Mouse (Mus musculus): ENCODE data around the gene Igf1. TPM values are rescaled to one million over a fixed set of nuclear protein-coding genes. Genes with fewer than 3 reads are reported as not detected.
A peak's percentile ranks its signal among the peaks of the same experiment; 100 is the strongest.

Gene Igf1
- polyA plus RNA-seq (2012; fragmentation: generic; extraction: Trizol), result 0.48 TPM

- H3K79me2 ChIP-seq (ENCODE audit: control insufficient read depth, insufficient read depth), result no peaks in the 10 kb centered on the region
- TF ChIP-seq E2F4 (IDR thresholded peaks at IDR 0.05; ENCODE audit: insufficient read depth) (no peak), MAX (IDR thresholded peaks at IDR 0.05; ENCODE audit: low read depth) (no peak), POLR2A (IDR thresholded peaks at IDR 0.05; ENCODE audit: insufficient read length, low read depth) (no peak), REST (IDR thresholded peaks at IDR 0.05; ENCODE audit: insufficient read depth, insufficient read length) (no peak), MYOG (IDR thresholded peaks at IDR 0.05; ENCODE audit: control insufficient read depth in 1 of 3, insufficient read depth in 1 of 3, insufficient read length in 2 of 3, low read depth in 2 of 3) (no peak), CEBPB (IDR thresholded peaks at IDR 0.05; ENCODE audit: insufficient read depth, poor library complexity, severe bottlenecking) (no peak), POLR2AphosphoS2 (IDR thresholded peaks at IDR 0.05; ENCODE audit: insufficient read length, low read depth) (no peak), TCF3 (IDR thresholded peaks at IDR 0.05; ENCODE audit: insufficient read length, low read depth) (no peak), TCF12 (IDR thresholded peaks at IDR 0.05; ENCODE audit: insufficient read depth, poor library complexity, severe bottlenecking) (no peak), SRF (IDR thresholded peaks at IDR 0.05; ENCODE audit: control insufficient read depth, insufficient read length, low read depth) (no peak), USF1 (IDR thresholded peaks at IDR 0.05; ENCODE audit: low read depth) (no peak), MYOD1 (IDR thresholded peaks at IDR 0.05; ENCODE audit: control insufficient read depth in 1 of 3, insufficient read length in 2 of 3, low read depth in 2 of 3) (no peak)
- H3K36me3 ChIP-seq (ENCODE audit: control insufficient read depth, insufficient read depth), result no peaks in the 10 kb centered on the region
- H3K4me2 ChIP-seq (ENCODE audit: low read depth), result peak within 1 kb of the TSS; percentile 92
- H3K27me3 ChIP-seq (ENCODE audit: control insufficient read depth, insufficient read depth, insufficient read length), result no peaks in the 10 kb centered on the region
- no peak within 1 kb of the TSS for H3K4me3 ChIP-seq
- H3ac ChIP-seq (ENCODE audit: control insufficient read depth, insufficient read length), result no peak within 1 kb of the TSS
Observed at GRCm38 (mm10) chr10:87858013-87858806, at the start of gene Igf1. Igf1 (plus strand) TSS chr10:87858265.

- Histone ChIP-seq H3K4me3 (no peak overlapping the region), H3K27me3 (ENCODE audit: control insufficient read depth, insufficient read depth, insufficient read length) (no peaks in the 10 kb centered on the region), H3K4me2 (ENCODE audit: low read depth) (no peak overlapping the region), H3ac (ENCODE audit: control insufficient read depth, insufficient read length) (no peak overlapping the region), H3K36me3 (ENCODE audit: control insufficient read depth, insufficient read depth) (no peaks in the 10 kb centered on the region), H3K79me2 (ENCODE audit: control insufficient read depth, insufficient read depth) (no peaks in the 10 kb centered on the region)
- TF ChIP-seq TCF3 (IDR thresholded peaks at IDR 0.05; ENCODE audit: insufficient read length, low read depth) (no peak), MYOG (IDR thresholded peaks at IDR 0.05; ENCODE audit: control insufficient read depth in 1 of 3, insufficient read depth in 1 of 3, insufficient read length in 2 of 3, low read depth in 2 of 3) (no peak), MYOD1 (IDR thresholded peaks at IDR 0.05; ENCODE audit: control insufficient read depth in 1 of 3, insufficient read length in 2 of 3, low read depth in 2 of 3) (no peak), MAX (IDR thresholded peaks at IDR 0.05; ENCODE audit: low read depth) (no peak)
Observed at GRCm38 (mm10) chr10:87812157-87813072, 45.6 kb upstream of the Igf1 start.

GRCm38 (mm10) chr10:87813073-87813590 is 44.9 kb upstream of the Igf1 start:
- Histone ChIP-seq H3K79me2 (ENCODE audit: control insufficient read depth, insufficient read depth) (no peaks in the 10 kb centered on the region), H3K4me3 (no peak overlapping the region), H3K4me2 (ENCODE audit: low read depth) (no peak overlapping the region), H3ac (ENCODE audit: control insufficient read depth, insufficient read length) (no peak overlapping the region), H3K36me3 (ENCODE audit: control insufficient read depth, insufficient read depth) (no peaks in the 10 kb centered on the region), H3K27me3 (ENCODE audit: control insufficient read depth, insufficient read depth, insufficient read length) (no peaks in the 10 kb centered on the region)
- TF ChIP-seq TCF3 (IDR thresholded peaks at IDR 0.05; ENCODE audit: insufficient read length, low read depth) (no peak), SRF (IDR thresholded peaks at IDR 0.05; ENCODE audit: control insufficient read depth, insufficient read length, low read depth) (no peak), MYOD1 (IDR thresholded peaks at IDR 0.05; ENCODE audit: control insufficient read depth in 1 of 3, insufficient read length in 2 of 3, low read depth in 2 of 3) (no peak), CEBPB (IDR thresholded peaks at IDR 0.05; ENCODE audit: insufficient read depth, poor library complexity, severe bottlenecking) (no peak), POLR2A (IDR thresholded peaks at IDR 0.05; ENCODE audit: insufficient read length, low read depth) (no peak), E2F4 (IDR thresholded peaks at IDR 0.05; ENCODE audit: insufficient read depth) (no peak), REST (IDR thresholded peaks at IDR 0.05; ENCODE audit: insufficient read depth, insufficient read length) (no peak), MAX (IDR thresholded peaks at IDR 0.05; ENCODE audit: low read depth) (no peak), MYOG (IDR thresholded peaks at IDR 0.05; ENCODE audit: control insufficient read depth in 1 of 3, insufficient read depth in 1 of 3, insufficient read length in 2 of 3, low read depth in 2 of 3) (no peak), POLR2AphosphoS2 (IDR thresholded peaks at IDR 0.05; ENCODE audit: insufficient read length, low read depth) (no peak), USF1 (IDR thresholded peaks at IDR 0.05; ENCODE audit: low read depth) (no peak), TCF12 (IDR thresholded peaks at IDR 0.05; ENCODE audit: insufficient read depth, poor library complexity, severe bottlenecking) (no peak)

GRCm38 (mm10) chr10:87816861-87817260 is 41.2 kb upstream of the Igf1 start:
- no peak for TF ChIP-seq CEBPB (IDR thresholded peaks at IDR 0.05; ENCODE audit: insufficient read depth, poor library complexity, severe bottlenecking)
- no peak for TF ChIP-seq MYOG (IDR thresholded peaks at IDR 0.05; ENCODE audit: control insufficient read depth in 1 of 3, insufficient read depth in 1 of 3, insufficient read length in 2 of 3, low read depth in 2 of 3)
- TF ChIP-seq POLR2AphosphoS2 (IDR thresholded peaks at IDR 0.05; ENCODE audit: insufficient read length, low read depth), result no peak
- TF ChIP-seq POLR2A (IDR thresholded peaks at IDR 0.05; ENCODE audit: insufficient read length, low read depth), result no peak
- Histone ChIP-seq H3K4me2 (ENCODE audit: low read depth) (peak overlapping the region; percentile 7), H3K27me3 (ENCODE audit: control insufficient read depth, insufficient read depth, insufficient read length) (no peaks in the 10 kb centered on the region), H3K79me2 (ENCODE audit: control insufficient read depth, insufficient read depth) (no peaks in the 10 kb centered on the region), H3K4me3 (no peak overlapping the region), H3K36me3 (ENCODE audit: control insufficient read depth, insufficient read depth) (no peaks in the 10 kb centered on the region), H3ac (ENCODE audit: control insufficient read depth, insufficient read length) (no peak overlapping the region)

Data from myocyte (in vitro differentiated cells).